Mouse (Mus musculus) spleen, adult 18-20 months (tissue): Measurements from ENCODE around the gene Plscr3.
A peak's percentile ranks its signal among the peaks of the same experiment; 100 is the strongest.

ENCODE experiments used
- DNase-seq, 2 experiments: peaks; one replicate each; pipeline ENCODE4 v3.0.0; 2022; ENCODE audit warnings: mixed read lengths in 2 of 2

The Plscr3 gene

DNA sequence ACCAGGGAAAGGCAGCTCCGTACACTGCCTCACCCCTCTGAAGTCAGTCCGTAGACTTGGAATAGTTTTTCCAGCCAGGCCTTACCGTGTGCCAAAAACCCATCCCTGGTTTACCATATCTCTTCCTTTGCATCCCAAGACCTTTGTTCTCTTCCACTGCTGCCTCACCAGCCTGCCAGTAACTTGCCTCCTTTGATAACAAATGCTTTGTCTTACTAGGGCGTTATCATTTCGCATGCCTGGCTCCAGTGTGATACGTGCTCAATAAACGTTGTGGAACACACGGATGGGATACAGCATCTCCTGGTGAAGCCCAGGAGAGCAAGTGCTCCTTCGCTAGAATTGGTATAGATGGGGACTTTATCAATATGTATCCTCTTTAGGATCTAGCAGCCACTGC is 21.2 kb downstream of the Plscr3 start:
- DNase-seq, result no peak

DNA sequence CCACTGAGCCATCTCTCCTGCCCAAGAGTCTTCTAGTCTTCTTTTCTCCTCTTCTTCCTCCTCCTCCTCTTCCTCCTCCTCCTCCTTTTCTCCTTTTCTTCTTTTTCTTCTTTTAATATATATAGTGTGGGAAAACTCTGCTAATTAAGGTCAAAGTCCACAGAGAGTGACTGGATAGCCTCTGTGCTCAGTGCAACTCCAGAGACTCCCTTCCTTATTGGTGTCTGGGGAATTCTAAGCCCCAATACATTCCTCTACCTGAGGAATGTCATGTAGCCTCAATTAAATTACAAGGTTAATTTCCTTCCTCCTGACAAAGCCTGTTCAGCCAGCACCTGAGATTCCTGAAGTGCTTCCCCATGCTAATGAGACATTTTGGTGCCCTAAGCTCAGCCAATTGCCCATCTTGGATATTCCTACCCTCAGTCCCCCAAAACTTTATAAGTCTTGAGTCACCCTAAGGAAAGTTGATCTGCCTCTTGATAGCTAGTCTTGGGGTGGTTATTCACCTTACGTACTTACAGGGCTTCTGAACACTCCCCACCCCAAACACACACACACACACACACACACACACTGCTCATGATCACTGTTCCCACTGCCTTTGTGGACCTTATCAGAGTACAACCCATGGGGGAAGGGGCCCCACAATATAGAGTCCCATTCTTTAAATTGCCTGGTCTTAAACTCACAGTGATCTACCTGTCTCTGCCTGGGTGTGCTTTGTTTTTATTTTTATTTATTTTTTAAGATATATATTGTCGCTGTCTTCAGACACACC is 24.3 kb downstream of the Plscr3 start:
- DNase-seq, result no peak

DNA sequence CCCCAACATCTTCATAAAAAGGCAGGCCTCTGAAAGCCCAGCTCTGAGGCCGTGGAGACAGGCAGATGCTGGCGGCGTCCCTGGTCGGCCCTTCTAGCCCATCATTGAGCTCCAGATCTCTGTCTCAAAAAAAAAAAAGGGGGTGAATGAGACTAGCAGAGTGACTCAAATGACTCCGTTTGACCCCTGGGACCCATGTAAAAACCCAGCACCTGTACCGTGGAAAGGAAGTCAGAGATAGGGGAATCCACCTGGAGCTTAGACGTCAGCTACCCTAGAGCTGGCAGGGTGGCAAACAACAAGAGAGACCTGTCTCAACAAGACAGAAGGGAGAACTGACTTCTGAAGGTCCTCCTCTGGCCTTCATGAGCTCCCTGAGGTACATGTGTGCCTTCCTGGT is 25.6 kb downstream of the Plscr3 start:
- no peak for DNase-seq

DNA sequence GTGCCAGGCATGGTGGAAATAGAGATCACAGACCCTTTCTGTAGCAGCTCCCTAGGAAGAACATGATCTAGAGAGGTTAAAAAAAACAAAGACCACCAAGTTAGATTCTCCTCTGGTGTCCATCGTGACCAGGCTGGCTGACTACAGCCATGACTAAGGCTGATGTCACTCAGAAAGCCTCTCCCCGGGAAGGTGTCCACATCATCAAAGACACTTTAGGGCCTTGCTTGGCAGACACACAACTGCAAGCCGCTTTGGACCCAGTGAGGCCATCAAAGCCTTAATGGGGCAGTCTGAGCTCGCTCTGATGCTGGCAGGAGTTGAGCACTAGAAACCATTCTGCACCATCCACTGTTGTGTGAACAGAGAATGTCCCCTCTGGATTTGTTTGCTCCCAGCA is 26.3 kb downstream of the Plscr3 start:
- no peak for DNase-seq

DNA sequence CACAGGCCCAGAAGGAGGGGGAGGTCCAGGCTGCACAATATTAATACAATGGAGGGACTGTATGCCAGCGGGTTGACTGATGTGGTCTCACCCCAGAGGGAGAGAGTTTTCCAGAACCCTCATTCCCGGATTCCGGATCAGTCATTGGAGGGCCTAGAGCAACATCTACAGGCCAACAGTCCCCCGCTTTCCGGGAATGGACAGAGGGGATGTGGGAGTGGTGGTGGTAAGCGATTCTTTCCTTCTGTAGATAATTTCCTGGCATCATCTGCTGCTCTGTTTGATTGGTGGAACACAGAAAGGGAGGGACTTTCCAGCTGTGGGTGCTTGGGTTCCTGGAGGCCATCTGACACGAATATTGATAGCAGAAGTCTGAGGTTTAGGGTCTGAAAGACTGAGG is 30.0 kb downstream of the Plscr3 start:
- no peak for DNase-seq

DNA sequence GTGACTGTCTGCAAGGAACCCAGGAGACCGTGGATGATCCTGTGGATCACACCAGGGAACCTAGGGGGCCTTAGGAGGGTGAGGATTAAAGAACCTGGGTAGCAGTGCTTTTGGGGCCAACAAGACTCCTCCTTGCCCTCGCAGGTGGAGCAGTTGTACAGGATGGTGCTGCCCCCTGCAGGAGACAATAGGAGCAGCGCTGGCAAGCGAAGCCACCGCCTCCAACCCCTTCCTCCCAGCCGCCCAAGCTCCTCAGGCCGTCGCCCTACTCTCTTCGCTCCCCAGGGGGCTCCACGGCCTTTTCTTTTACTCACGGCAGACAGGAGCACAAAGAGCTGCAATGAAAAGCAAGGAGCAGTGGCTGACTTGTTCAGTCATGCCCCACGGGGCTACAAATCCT is 30.7 kb downstream of the Plscr3 start:
- peak; percentile 66 to 84 for DNase-seq

- DNase-seq, result no peak
Measured at GRCm38 (mm10) chr11:69877878-69878277, 31.7 kb downstream of the Plscr3 start, which contains the start of gene Tmem95. Gene Tmem95, minus strand, starts transcription at chr11:69878018.

DNA sequence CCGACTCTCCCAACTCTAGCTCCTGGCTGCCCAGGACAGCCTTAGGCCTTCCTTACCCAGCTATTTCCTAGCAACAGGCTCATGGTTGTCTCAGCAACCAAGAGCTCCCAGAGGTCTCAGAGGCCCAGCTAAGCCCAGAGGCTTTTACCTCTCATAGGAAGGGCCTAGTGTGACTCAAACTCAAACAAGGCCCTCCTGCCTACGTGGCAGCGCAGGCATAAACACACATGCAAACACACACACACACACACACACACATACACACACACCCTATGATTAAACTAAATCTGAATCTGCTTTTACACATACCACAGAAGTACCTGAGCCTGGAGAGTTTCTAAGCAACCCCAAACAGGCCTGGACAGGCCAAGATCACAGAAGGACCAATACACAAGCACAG is 32.2 kb downstream of the Plscr3 start:
- DNase-seq, result no peak

GRCm38 (mm10) chr11:69878952-69879351 is 32.8 kb downstream of the Plscr3 start:
- DNase-seq, result no peak

DNA sequence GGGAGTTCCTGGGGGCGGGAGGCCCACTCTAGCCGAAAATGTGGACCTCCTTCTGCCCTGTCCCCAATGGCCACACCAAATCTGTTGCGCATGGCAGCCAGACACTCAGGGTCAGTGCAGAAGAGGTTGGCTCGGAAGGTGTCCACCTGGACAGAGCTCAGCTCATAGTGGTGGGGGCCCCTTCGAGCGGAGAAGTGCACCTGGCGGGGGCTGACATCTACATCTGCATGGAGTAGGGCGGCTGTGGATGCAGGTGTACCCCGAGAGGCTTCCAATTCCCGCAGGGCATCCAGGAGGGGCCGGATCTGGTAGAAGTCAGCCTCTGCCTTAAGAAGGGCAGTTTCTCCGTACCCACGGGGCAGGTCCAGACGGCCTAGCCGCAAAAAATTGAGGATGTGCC is 33.5 kb downstream of the Plscr3 start:
- no peak for DNase-seq

GRCm38 (mm10) chr11:69880506-69880852 is 34.3 kb downstream of the Plscr3 start:
- DNase-seq, result peak in 1 of 2 experiments; percentile 79

DNA sequence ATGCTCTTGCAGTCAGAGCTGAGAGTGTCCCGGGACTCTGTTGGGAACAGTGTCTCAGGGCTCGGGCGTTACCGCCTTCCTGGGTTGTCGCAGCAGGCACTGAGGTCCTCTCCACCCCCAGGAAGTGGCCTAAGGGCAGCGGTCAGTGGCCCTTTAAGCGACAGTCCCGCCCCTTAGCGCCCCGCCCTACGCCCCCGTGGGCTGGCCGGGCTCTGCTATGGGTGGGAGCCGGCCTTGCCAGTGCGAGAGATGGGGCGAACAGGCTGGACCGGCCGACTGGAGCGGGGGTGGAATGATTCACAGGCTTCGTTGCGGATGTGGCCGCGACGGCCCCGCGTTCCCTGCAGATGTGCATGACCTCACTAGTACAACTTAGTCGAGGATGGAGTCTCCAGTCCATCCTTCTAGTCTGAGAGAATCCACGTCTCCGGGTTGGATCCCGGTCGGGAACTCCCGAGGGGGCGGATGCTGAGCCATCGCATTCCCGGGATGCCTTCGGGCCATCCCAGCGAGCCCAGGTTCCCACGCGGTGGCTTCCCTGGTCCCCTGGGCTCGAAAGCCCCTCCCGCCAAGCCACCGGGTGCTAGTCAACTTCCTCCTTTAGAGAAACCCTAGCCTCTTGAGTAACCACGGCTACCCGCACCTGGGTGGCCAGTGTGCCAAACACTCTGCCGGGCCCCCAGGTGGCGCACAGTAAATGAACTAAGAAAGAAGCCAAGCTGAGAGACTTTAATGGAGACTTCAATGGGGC is 34.9 kb downstream of the Plscr3 start, which contains the start of gene Kctd11:
Gene Kctd11, minus strand, starts transcription at position 554 of the 751 bp plus-strand sequence.
- DNase-seq, result peak; percentile 80 to 81

DNA sequence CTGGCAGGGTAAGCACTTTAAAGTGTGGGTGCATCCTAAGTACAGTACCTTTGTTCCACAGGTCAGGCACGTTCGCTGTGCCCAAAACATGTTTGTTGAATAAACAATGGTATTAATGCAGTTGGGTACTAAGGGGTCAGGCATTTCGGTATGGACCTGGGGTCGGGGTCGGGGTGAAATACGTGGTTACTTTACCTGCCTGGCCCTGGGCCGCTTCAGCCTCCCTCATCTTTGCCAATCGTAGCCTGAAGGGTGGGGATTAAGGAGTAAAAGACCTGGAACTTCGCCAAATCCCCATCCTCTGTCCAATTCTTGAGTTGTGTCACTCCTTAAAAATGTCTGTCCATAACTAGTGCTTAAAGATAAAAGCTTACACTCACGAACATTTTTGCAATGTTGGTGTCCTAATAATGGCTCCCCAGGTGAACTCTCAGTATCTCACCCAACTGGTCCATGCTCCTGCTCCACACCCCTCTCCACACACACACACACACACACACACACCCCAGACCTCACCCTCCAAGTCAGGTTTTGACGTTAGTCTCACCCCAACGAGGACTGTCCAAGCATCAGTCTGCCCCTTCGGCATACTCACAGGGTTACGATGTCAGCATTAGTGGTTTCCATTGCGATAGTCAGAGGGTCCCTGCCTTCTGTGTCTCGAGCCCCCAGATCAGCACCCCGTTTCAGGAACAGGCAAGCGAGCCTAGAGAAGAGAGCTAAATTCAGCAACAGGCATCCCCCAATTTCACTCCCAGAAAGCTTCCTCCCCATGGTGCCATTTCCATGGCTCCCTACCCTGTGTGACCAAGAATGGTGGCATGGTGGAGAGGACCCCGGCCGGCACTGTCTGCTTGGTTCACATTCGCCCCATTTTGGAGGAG is 35.9 kb downstream of the Plscr3 start:
- DNase-seq, result no peak

GRCm38 (mm10) chr11:69883066-69883465 is 36.9 kb downstream of the Plscr3 start:
- peak in 1 of 2 experiments; percentile 63 for DNase-seq

GRCm38 (mm10) chr11:69883527-69884151 is 37.5 kb downstream of the Plscr3 start:
- DNase-seq, result no peak

DNA sequence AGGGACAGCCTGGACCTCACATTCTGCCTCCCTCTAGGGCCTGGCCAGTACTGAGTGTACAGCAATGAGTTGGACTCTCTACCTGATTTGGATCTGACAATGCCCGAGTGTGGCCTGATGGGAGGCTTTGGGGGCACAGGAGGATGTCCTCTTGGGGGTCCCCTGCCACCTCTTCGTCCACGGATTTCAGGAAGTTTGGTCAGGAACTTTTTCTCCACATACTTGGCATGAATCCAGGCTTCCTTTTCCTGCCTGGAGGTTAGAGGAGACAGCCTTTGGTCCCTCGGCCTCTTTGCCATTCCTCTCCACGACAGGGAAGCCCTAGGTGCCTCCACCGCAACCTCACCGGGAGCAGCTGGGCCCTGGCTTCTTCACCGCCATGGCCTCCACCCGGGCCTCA is 38.1 kb downstream of the Plscr3 start:
- DNase-seq, result no peak

GRCm38 (mm10) chr11:69884663-69885062 is 38.5 kb downstream of the Plscr3 start:
- DNase-seq, result no peak

DNA sequence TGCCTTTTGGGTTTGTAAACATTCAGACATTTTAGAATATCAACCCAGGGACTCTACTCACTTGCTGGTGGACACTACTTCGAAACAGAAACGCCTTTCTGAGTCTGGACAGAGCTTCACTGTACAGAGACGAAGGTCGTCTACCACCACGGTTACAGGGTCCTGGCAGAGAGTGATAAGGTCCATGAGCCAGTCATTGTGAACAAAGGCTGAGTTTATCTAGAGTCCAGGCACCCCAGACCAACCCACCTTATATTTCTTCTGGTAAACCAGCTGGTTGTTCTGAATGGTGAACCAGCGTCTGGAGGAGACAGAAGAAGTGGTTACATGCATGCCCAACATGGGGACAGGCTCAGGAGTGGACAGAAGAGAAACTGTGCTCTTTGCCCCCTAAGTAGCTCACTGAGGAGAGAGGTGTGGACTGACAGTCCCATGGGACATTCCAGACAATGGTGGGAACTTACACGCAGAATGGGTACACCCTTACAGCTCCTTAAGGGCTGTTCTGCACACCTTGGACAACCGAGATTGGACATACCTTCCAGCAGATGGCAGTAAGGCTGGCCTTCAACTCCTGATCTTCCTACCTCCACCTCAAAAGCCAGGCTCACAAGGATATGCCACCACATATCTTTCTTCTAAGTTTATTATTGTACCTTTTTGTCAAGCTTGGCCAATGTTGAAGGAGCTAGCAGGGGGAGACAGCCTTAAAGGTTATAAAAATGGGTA is 40.9 kb downstream of the Plscr3 start:
- DNase-seq, result no peak

- no peak for DNase-seq
Measured at GRCm38 (mm10) chr11:69891482-69891881, 45.3 kb downstream of the Plscr3 start.

DNA sequence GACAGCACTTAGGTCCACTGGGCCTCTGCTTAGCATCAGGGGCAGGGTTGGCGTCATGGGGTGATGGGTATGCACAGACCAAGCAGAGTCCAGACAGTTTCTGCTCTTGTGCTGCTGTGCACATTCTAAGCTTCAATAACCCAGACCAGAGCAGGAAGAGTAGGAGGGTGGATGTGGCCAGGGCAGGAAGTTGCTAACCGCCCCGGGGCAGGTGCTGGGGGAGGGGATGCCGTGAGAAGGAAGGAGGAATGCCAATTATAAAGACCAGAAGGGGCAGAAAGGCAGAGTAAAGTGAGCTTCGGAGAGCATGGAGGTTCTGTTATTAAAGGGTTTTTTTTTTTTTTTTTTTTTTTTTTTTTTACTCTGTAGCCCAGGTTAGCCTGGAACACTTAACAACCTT is 48.5 kb downstream of the Plscr3 start:
- peak; percentile 75 to 80 for DNase-seq

DNA sequence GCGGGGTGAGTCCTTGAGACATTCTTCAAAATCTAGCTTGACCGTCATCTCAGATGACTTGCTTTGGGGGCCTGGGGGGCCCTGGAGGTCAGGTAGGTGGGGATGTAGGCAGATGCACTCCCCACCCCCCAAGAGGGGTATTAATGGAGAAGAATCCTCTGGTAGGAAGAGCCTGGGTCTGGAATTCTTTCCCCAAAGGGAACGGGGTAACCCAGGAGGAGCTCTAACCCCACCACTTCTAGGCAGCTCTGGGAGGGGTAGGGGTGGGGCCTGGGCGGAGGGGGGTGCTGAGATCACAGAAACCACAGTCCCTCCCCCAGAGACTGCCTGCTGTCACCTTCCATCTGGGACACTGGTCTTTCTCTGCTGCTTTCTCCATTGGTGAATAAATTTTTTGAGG is 49.1 kb downstream of the Plscr3 start, which contains the start of gene Acap1:
Gene Acap1, minus strand, starts transcription at position 249 of the 400 bp plus-strand sequence.
- DNase-seq, result peak; percentile 58 to 67

GRCm38 (mm10) chr11:69899870-69900269 is 53.7 kb downstream of the Plscr3 start:
- no peak for DNase-seq
